Mouse (Mus musculus): ENCODE results near the gene Lef1. TPM values are rescaled to one million over a fixed set of nuclear protein-coding genes. Genes with fewer than 3 reads are reported as not detected.

Lef1 gene
- polyA plus RNA-seq, 2 experiments from 2014 or later: 175 to 182 TPM

DNA sequence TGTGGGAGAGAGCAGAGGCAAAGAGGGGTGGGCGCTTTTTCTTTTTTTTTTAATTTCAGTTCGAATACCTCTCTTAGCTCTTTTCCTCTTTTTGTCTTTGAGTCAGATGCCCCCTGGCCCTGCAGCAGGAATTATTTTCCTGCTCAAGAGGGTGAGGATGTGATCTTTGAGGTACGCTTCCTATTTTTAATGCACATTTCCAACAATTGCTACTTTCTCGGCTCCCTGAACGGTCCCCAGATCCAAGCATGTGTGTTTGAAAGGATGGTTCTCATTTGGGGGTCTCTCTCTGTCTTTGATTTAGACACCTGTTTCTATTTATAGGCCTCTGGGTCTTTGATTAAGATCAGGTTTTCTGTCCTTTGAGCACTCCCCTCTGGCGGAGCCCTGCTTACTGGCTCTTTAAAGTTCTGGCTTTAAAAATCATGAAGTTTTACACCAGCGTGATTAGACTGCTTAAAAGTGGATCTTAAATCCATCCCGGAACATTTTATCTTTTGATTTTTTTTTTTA, 86.3 kb downstream of the Lef1 start:
- ATAC-seq: no peak

DNA sequence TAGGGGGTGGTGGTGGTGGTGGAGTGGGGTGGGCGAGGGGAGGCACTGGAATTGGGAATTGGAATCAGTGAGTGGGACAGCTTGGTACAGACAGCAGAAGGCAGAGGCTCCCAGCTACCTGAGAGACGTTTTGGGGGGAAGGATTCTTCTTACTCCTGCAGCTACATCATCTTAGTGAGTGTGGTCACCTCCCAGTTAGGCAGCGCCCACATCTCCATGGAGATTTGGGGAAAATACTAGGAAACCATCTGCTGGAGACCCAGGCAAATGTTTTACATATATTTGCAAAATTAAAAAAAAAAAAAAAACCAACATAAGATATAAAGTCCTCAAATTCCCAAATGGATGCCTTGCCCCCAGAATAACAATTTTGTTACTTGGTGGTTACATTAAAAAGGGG, 88.7 kb downstream of the Lef1 start:
- no peak for ATAC-seq

DNA sequence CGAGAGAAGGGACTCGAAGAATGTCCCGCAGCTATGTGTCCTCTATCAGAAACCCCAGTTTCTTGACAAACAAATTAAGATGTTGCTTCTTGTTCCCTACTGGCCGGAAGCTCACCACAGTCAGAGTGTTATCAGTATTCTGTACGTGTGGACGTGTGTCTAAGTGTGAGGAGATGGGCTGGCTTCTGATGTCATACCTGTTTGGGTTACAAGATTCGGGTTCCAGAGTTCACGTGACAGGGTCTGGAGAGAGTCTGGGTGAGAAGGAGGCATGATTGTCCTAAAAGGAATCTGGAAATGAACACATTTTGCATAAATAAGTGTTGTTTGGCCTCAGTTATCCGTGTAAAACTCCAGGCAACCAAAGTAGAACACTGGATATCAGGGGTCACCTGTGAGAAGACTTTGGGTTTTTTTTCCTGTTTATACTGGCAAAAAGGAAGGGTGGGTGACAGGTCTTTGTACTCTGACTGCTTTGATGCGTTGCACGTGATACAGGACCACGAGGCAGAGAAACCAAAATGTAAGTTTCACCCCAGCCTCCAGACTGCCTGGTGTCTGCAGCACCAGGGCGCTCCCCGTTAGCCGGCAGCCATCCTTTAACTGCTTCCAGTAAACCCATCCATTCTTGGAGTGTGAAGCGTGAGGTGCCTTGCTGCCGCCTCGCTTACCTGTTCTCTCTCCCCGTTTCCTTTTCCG, 89.5 kb downstream of the Lef1 start:
- peak; percentile 58 for ATAC-seq

DNA sequence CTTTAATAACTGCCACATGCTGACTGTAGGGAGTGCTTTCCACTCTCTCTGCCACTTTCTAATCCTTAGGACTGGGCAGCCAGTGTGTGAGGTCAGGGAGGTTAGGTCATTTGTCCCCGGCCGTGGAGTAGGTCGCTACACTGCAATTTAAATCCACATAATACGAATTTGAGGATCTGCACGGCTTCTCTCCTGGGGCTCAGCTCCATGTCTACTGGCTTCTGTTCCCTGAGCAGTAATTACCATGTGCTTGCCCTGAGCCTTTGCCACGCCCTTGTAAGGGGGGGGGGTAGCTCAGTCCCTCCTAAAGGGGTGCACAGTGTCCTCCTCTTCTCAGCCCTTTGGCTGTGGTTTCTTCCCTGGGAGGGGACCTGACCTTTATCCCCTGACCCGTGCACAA, 92.0 kb downstream of the Lef1 start:
- no peak for ATAC-seq

DNA sequence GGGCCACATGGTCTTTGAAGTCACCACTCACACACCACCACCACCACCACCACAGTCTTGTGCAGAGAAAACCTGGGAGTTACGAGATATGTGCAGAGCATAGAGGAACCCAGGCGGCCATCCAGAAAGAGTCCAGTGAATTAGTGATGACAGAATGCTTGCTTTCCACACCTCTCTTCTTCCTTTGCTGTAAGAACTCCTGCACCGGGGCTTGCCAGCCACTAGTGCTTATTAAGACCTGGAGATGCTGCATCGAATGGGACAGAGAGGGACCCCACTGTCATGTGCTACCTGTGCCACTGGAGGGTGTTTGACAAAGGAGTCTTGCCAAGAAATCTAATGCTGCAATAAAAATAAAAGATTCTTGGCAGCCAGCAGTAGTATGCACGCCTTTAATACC, 97.6 kb downstream of the Lef1 start:
- peak; percentile 5 for ATAC-seq

DNA sequence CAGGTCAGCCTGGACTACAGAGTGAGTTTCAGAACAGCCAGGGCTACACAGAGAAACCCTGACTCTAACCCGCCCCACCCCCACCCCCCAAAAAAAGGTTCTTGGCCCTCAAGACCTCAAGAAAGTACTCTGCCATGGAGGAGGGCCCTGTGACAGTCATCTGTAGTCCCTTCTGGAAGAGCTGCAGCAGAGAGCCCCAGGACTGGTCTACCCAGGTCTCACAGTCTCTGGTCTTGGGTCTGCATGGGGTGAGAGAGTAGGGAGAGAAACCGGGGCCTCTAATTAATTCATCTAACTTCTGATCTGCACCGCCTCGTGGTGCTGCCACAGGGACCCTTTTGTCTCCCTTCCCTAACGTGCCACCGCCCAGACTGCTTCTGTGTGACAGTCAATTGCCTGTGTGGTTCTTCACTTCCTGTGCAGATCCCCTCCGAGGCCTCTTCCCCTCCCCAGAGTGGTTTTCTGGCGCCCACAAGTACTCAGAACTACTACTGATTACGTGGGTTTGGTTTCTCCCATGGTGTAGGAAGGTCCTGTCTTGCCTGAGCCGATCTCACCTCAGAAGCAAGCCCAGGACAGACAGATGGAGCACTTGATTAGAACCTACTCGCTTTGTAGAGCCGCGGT, 98.1 kb downstream of the Lef1 start:
- peak; percentile 96 for ATAC-seq

DNA sequence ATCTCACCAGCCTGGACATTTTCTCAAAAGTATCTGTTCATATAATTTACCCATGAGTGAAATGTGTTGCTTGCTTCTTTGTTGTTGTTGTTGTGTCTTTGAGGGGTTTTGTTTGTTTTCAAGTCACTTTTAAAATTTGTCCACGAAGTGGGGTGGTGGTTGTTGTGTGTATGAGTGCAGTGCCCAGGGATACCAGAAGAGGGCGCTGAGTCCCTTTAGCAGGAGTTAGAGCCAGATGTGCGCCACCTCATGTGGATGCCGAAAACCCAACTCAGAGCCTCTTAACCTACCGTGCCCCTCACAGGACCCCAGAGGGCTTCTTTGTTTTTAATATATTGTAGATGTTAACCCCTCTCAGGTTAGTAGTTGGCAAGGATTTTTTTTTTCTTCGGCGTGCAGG, 101.9 kb downstream of the Lef1 start:
- no peak for ATAC-seq

DNA sequence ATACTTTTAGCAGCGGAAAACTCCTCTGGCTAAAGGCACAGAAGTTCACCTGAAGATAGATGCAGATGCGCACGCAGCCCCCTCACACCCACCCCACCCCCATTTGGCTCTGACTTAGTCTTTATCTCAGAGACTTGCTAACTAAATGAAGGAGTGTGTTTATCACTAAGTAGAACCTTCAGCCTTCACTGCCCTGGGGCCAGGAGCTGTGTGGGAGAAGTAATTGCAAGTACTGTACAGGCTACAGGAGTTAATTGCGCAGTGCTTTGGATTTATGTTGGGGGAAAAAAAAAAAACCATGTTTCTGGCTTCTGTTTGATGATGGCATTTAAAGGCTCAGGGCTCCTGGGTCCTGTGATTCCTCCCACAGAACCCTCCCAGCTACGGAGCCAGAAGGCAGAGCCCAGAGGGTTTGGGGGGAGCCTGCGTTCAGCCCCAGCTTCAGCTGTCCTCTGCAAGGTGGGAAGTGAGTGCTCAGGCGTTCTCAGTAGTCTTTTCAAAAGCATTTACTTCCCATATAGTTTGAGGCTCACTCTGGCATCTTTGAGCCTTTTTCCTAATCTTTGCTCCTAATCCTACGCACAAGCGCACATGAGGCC, 103.9 kb downstream of the Lef1 start:
- ATAC-seq: no peak

DNA sequence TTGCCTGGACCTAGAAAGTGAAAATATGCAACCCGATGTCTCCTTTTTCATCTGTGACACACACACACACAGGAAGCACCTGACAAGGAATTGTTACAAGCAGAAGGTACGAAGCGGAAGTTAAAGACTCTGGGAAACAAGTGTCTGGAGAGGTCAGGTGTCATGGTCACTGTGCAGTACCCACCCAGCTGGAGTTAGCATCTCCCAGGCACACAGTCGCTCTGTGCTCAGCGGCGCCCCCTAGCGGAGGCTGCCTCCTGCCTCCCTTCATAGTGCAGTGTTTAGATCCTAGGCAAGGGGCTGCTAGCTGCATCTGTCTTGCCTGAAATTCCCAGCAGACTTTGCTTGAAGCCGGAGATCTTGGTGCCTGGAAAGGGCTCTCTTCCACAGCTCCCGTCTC, 104.6 kb downstream of the Lef1 start:
- ATAC-seq: peak; percentile 52

DNA sequence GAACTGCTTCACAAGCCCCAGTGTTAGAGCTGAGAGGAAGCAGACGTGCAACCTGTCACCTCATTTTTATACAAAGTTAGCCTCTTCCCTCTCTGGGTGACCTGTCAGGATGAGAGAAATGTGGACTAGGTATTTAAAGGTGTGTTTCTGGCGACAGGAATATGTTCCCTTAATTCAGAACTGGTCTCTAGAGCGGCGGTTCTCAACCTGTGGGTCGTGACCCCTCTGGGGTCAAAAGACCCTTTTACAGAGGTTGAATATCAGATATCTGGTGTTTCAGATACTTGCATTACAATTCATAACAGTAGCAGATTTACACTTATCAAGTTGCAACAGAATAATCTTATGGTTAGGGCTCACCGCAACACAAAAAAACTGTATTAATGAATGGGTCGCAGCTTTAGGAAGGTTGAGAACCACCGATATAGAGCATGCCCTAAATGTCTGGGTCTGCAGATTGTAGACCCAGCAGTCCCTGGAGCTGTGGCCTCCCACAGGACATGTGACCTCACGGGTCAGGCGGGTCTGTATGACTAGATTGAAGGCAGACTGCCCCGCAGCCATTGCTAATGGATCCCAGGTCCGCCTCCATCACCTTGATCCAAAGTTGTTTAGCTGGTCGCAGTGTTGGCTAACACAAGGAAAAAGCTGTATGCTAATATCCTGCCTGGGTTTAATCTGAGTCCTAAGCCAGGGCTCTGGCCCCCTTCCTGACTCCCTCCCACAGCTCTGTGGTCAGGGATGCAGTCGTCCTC, 108.5 kb downstream of the Lef1 start:
- ATAC-seq: no peak

DNA sequence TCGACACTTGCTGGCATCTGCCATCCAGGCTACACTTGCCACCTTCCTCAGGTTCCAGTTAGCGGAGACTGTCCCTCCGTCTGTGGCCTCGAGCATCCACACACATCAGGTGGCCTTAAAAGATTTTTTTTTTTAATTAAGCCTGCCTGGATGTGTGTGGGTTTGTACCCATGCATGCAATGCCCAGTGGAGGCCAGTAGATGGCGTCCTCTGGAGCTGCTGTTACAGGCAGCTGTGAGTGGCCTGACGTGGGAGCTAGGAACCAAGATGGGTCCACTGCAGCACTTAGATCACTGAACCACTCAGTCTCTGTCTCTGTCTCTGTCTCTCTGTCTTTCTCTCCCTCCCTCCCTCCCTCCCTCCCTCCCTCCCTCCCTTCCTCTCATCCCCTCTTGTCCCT, 117.8 kb downstream of the Lef1 start:
- ATAC-seq: no peak

DNA sequence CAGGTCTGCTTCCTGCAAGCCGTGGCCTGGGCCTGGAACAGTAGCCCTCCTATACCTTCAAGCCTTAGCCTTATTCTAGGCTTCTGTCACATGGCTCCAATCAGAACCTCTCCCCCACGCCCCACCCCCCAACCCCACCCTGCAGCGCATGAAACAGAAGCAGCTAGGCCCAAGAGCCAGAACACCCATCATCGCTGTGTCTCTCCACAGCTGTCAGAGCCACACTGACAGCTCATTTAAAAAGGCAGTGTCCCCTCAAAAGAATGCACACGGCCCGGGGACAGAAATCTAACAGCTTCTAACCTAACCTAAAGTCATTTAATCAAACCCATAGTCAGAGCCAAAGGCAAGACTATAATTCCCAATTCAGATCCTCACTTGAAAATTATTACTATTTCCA, 126.8 kb downstream of the Lef1 start:
- no peak for ATAC-seq

DNA sequence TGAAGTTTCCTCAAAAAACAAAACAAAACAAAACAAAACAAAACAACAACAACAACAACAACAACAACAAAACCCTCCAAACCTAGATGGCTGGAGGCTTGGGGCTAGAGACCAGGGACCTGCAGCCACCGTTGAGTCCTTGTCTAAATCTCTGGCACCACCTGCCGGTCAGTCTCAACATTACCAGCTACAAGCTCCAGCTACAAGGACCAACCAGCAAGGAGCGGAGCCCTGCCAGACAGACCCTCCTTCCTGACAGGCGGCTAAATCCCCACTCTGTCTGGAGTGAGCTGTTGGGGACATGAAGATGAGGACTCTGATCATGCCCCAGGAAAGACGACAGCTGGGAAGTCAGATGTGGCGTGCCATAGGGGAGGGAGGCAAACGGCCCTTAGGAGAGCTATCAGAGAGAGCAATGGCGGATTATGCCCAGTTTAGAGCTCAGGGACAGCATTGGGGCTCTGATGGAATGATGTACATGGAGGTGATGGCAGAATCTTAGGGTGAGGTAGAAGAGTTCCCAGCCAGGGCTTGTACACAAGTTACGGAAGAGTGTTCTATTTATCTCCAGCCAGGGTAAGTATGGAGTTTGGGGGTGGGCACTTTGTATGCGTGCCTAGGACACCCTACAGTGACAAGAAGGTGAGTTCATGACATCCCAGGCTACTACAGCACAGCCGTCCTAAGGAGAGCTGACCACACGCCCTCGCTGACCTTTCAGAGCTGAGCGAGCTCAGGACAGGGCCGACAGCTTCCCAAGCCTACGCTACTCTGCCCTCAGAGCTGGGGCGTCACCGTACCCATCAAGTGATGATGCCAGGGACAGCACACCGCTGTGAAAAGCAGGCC, 127.7 kb downstream of the Lef1 start:
- peak; percentile 86 for ATAC-seq

DNA sequence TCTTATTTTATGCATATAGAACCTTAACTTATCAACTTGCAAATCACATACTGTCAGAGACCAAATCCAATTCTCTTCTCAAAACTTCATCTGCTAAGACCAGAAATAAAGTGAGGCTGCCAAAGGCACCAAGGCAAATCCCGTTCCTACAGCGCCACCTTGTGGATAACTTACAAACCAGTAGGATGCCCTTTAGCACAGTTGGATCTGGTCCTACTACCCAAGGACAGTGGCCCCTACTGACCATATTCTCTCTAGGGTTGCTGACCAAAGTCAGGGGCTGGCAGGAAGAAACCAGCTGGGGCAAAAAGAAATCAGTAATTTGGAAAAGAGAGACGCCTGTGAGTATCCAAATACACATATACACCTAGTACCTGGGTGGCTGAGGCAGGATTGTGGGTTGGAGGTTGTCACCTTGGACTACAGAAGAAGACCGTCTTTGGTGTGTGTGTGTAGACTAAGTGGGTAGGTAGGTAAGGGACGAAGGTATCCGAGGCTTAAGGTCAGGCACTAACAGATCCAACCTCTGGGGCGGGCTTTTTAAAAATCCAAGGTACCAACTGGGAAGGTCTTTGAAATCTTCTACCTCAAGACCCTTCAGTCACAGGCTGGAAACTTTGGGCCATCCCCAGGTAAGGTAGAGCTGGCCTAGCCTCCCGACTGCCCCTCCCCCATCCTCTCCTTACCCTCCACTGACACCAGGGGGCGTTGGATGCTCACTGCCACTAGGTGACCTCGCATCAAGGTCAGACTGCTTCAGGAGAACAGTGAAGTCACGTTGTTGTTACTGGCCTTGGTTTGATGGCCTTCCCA, 135.7 kb downstream of the Lef1 start:
- ATAC-seq: peak; percentile 51

DNA sequence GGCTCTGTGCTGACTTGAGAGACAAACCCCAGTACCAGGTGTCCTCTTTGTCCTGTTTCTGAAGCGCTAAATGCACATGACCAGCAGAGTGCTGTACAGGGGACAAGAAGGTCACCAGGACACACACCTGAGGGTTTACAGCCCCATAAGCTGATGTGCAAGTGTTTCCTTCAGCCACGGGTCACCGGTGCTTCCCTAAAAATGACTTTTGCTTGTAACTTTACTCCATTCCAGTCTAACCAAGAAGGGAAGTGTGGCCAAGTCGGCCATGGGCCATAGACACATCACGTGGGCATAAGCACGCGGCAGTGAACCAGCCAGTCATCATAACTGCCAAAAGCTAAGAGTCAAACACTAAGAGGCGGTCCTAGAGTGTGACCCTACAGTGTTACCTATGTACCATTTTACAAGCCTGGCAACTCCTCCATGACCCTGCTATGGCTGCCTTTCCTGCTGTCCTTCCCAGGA, 136.3 kb downstream of the Lef1 start:
- no peak for ATAC-seq

DNA sequence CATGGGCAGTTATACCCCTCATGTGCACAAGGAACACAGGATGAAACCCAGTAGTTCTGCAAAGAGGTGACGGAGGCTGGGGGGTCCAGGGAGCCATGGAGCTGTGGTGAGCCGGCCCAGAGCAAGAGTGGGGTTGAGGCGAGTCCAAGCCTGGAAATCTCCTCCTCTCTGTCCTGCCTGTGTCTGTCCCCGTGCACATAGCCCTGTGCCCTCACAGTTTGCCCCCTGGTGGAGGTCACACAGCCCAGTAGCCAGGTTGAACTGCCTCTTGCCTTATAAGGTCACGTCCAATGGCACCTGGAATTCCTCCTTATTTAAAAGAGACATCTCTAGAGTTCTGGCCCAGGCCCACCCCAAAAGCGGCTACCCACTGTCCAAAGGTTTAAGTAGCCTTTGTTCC, 137.2 kb downstream of the Lef1 start:
- no peak for ATAC-seq

DNA sequence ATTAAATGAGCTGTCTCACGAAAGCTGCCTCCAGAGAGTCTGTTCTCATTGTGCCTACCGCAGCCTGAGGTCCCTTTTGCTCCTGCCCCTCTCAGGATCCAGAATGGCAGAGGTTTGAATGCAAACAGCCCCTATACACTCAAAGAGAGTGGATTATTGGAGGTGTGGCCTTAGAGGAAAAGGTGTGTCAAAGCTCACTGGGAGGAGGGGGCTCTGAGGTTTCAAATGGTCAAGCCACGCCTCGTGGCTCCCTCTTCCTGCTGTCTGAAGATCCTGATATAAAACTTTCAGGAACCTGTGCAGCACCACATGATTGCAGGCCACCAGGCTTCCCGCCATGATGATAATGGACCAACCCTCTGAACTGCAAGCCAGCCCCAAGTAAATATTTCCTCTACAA, 137.6 kb downstream of the Lef1 start:
- ATAC-seq: no peak

DNA sequence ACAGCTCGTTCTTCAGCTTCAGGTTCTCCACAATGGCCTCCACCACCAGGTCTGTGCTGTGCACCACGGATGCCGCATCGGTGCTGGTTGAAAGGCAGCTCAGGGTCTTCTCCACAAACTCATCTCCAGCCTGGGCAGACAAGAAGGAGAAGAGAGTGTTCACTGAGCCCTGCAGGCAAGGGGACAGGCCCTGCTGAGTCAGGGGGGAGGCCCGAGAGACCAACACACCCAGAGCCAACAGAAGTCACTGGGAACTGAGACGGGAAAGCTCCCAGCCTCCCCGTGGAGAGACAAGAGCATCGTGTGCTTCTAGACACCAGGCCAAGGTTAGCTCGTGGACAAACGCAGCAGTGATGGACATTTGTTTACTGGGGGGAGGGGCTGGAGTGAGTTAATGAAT, 138.2 kb downstream of the Lef1 start:
- ATAC-seq: no peak

DNA sequence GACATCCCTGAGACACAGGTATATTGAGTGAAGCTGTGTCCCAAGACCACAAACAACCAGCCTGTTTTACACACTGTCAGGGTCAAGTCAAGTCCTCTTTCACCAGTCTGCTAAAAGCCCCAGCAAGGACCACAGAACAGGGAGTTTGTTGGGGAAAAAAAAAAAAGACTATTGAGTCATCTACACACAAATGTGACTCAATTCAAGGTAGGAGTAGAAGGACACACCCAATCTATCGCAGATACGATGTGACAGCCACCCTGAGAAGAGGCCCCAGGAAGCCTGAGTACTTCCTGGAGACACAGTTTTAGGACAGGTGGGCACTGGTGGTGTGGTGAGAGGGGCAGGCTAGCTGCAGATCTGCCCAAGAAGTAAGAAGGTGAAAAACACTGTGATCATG, 140.0 kb downstream of the Lef1 start:
- ATAC-seq: peak; percentile 80

DNA sequence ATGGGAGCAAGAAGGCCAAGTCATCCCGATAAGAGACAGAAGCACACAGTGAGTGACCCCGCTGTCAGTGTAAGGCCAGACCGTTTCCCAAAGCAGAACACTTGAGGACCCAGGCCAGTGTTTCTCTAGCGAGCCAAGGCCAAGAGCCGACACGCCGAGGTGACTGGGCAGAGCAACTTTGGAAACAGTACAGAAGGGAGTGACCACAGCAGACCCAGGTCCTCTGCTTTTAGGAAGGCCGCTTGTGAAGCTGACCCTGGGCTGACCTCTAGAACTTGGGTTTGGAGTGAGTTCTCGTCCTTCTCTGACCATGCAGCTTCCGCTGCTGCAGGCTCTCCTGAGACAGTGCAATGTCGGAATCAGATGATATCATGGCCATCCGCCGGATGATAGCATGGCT, 140.7 kb downstream of the Lef1 start:
- no peak for ATAC-seq

DNA sequence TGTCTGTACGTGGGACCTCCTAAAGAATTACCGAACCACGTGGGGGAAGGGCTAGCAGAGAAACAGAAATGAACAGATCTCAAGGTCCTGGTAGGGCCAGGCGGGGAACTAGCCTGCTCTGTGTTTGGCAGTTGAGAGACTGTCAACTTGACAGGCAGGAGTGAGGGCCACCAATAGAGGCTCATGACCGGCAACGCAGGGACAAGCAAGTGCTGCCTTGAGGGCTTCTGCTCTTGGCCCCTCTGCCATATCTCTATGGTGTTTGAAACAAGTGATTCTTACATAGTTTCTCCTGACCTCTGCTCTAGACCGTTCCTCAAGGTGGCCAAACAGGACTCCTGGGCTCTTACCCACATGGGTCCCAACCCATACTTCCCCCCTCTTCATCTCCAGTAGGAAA, 141.3 kb downstream of the Lef1 start:
- no peak for ATAC-seq

All from activated CD4-positive, CD25-positive, alpha-beta regulatory T cell, adult 4 months (primary cell).